Mouse (Mus musculus) small intestine, adult 2 months (tissue): ENCODE results near the gene Wdfy1. TPM values are rescaled to one million over a fixed set of nuclear protein-coding genes. Genes with fewer than 3 reads are reported as not detected.

Experiments used
- H3K27ac ChIP-seq: fragments of 200-500 bp; 2 replicates; pipeline ENCODE4 v1.5.1; 2012; ENCODE audit warnings: low read depth, low read length, control low read depth, inconsistent platforms; ENCODE audit not compliant: insufficient read depth
- H3K27me3 ChIP-seq: fragments of 200-500 bp; 2 replicates; pipeline ENCODE4 v1.6.1; 2012; ENCODE audit warnings: mild to moderate bottlenecking, moderate library complexity, low read length, inconsistent platforms; ENCODE audit not compliant: control insufficient read depth, insufficient read depth
- H3K36me3 ChIP-seq: fragments of 200-500 bp; 2 replicates; pipeline ENCODE4 v1.6.1; 2012; ENCODE audit warnings: mild to moderate bottlenecking, low read length, control low read depth, inconsistent platforms; ENCODE audit not compliant: control insufficient read depth, insufficient read depth
- H3K4me1 ChIP-seq: fragments of 200-500 bp; 2 replicates; pipeline ENCODE4 v1.6.1; 2012; ENCODE audit warnings: low read length, inconsistent platforms, mixed read lengths; ENCODE audit not compliant: control insufficient read depth, insufficient read depth, insufficient read length
- H3K4me3 ChIP-seq: fragments of 200-500 bp; 2 replicates; pipeline ENCODE4 v1.5.1; 2012; ENCODE audit warnings: low read depth, mild to moderate bottlenecking, control low read depth, inconsistent platforms, low read length, moderate library complexity
- CTCF ChIP-seq: fragments of 200-500 bp; IDR thresholded peaks from 2 replicates; pipeline ENCODE4 v1.5.1; 2012; ENCODE audit warnings: low read depth, mild to moderate bottlenecking, control low read depth, inconsistent platforms, low read length, moderate library complexity, mixed read lengths; ENCODE audit not compliant: insufficient replicate concordance, insufficient read length; ENCODE audit errors: extremely low read depth
- POLR2A ChIP-seq: fragments of 200-500 bp; IDR thresholded peaks from 2 replicates; pipeline ENCODE4 v1.6.1; 2012; ENCODE audit warnings: low read depth, mild to moderate bottlenecking, control low read depth, inconsistent platforms, low read length, moderate library complexity
- WGBS: fragments of 180-500 bp; shearing (Covaris S2); methylation state at CpG from one replicate; pipeline ENCODE4 v1.1.7; 2018; 5-methylcytosine and 5-hydroxymethylcytosine counted together
- polyA plus RNA-seq: library from polyadenylated mRNA; depleted of rRNA; stranded (reverse); fragments of >200 nt; gene quantifications from 2 replicates; pipeline ENCODE4 v1.2.3, GENCODE M21; 2012

Gene Wdfy1
- polyA plus RNA-seq, 1 experiment: 68.7 TPM

- peak; percentile 46; the same call in 1 of the 2 replicates for TF ChIP-seq POLR2A
- no peak for TF ChIP-seq CTCF
- peak overlapping the region; percentile 71 for H3K4me3 ChIP-seq
- H3K27ac ChIP-seq: peak overlapping the region; percentile 88
- H3K27me3 ChIP-seq: no peaks in the 10 kb centered on the region
- H3K36me3 ChIP-seq: no peaks in the 10 kb centered on the region
- 1% methylated on average over 11 of the region's 11 CpGs for WGBS
- peaks cover 14% of the 10 kb centered on the region; the same call in 1 of the 2 replicates for H3K4me1 ChIP-seq
These were observed 15.3 kb downstream of the Wdfy1 start for GRCm38 (mm10) chr1:79760656-79761055.

- peaks cover 17% of the 10 kb centered on the region for H3K4me1 ChIP-seq
- 55% methylated on average over 5 of the region's 5 CpGs for WGBS
- H3K36me3 ChIP-seq: no peaks in the 10 kb centered on the region
- H3K27ac ChIP-seq: peak overlapping the region; percentile 39; the same call in 1 of the 2 replicates
- H3K27me3 ChIP-seq: no peaks in the 10 kb centered on the region
- no peak overlapping the region for H3K4me3 ChIP-seq
- TF ChIP-seq POLR2A: no peak
- TF ChIP-seq CTCF: no peak
These were observed 16.4 kb downstream of the Wdfy1 start for GRCm38 (mm10) chr1:79759436-79759972.

GRCm38 (mm10) chr1:79759006-79759405, 16.9 kb downstream of the Wdfy1 start:
- H3K27me3 ChIP-seq: no peaks in the 10 kb centered on the region
- TF ChIP-seq POLR2A: no peak
- no peak overlapping the region for H3K4me3 ChIP-seq
- 27% methylated on average over 2 of the region's 2 CpGs for WGBS
- H3K27ac ChIP-seq: no peak overlapping the region
- no peaks in the 10 kb centered on the region for H3K36me3 ChIP-seq
- peaks cover 17% of the 10 kb centered on the region for H3K4me1 ChIP-seq

GRCm38 (mm10) chr1:79757597-79757996, 18.3 kb downstream of the Wdfy1 start:
- TF ChIP-seq CTCF (no peak), POLR2A (no peak)
- no peak overlapping the region for H3K27ac ChIP-seq
- WGBS: 77% methylated on average over 4 of the region's 4 CpGs
- no peaks in the 10 kb centered on the region for H3K36me3 ChIP-seq
- H3K4me3 ChIP-seq: no peak overlapping the region
- H3K27me3 ChIP-seq: no peaks in the 10 kb centered on the region
- H3K4me1 ChIP-seq: peaks cover 23% of the 10 kb centered on the region

DNA sequence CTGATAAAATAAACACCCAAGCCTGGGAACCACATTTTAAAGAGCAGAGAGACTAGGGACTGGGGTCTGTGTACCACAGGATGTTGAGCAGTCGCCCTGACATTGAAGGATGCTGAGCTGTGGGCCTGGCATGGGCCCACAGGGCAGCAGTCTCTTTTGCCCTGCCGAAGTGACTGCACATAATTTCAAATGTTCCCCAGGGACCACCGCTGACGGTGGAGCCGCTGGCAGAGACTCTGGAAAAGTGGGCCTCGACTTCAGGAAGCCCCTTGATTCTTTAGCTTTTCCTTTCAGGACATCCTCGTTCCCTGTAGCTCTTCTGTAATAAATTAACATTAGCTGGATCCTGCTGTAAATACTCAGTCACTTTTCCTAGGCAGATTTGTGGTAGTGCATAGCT, 18.8 kb downstream of the Wdfy1 start:
- no peak overlapping the region for H3K27ac ChIP-seq
- peaks cover 25% of the 10 kb centered on the region for H3K4me1 ChIP-seq
- H3K27me3 ChIP-seq: no peaks in the 10 kb centered on the region
- H3K4me3 ChIP-seq: no peak overlapping the region
- WGBS: 74% methylated on average over 7 of the region's 7 CpGs
- no peak for TF ChIP-seq POLR2A
- no peak for TF ChIP-seq CTCF
- no peaks in the 10 kb centered on the region for H3K36me3 ChIP-seq

- Histone ChIP-seq H3K4me3 (no peak overlapping the region), H3K36me3 (no peaks in the 10 kb centered on the region), H3K4me1 (peaks cover 30% of the 10 kb centered on the region), H3K27me3 (no peaks in the 10 kb centered on the region), H3K27ac (no peak overlapping the region)
- no peak for TF ChIP-seq POLR2A
- no peak for TF ChIP-seq CTCF
- WGBS: 87% methylated on average over 5 of the region's 5 CpGs
These were observed 19.5 kb downstream of the Wdfy1 start for GRCm38 (mm10) chr1:79756417-79756816.

- no peaks in the 10 kb centered on the region for H3K27me3 ChIP-seq
- H3K4me1 ChIP-seq: peaks cover 31% of the 10 kb centered on the region
- 39% methylated on average over 2 of the region's 2 CpGs for WGBS
- H3K36me3 ChIP-seq: no peaks in the 10 kb centered on the region
- no peak overlapping the region for H3K27ac ChIP-seq
- TF ChIP-seq POLR2A (no peak), CTCF (no peak)
- no peak overlapping the region for H3K4me3 ChIP-seq
These were observed 20.6 kb downstream of the Wdfy1 start for GRCm38 (mm10) chr1:79755376-79755775.
